Mouse (Mus musculus): ENCODE measurements at regions not wholly inside any gene's neighbourhood (a gene's known extent, or its start where the extent isn't known, plus 50 kb on each side); places are given as distances from the start of the nearest gene placed in this dataset.

DNA sequence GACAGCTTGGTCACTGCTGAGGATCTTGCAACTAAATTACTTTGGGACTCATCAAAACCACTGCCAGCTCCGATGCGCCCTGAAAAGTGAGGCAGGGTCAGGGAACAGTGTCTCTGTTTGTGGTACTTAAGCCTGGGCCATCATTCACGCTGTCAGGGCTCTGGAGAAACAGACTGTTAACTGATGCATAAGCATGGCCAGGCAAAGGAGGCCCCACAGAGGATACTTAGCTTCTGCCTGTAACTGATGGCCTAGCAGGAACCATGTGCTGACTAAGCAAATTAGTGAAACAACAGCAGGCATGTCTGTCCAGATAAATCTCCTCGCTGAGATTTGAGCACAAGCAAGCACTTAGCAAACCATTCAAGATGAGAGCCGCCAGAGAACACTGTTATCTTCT lies 440.1 kb downstream of the Fut8 start:
- TF ChIP-seq POLR2A (IDR thresholded peaks at IDR 0.05; ENCODE audit: insufficient read depth, low read length) (no peak), CTCF (IDR thresholded peaks at IDR 0.05; ENCODE audit: low read depth, low read length) (no peak), EP300 (IDR thresholded peaks at IDR 0.05; ENCODE audit: insufficient read depth, low read depth, low read length) (no peak)
